Mouse (Mus musculus) heart, adult 11 months (tissue): ENCODE data around the gene Zfc3h1.

Experiments
- DNase-seq: peaks from one replicate; pipeline ENCODE4 v3.0.0; 2022

Gene Zfc3h1

GRCm38 (mm10) chr10:115478441-115479141, 93.8 kb downstream of the Zfc3h1 start:
- DNase-seq = peak; percentile 78
